Mouse (Mus musculus): ENCODE data around the gene Sparc.
A peak's percentile ranks its signal among the peaks of the same experiment; 100 is the strongest.

Sparc gene

GRCm38 (mm10) chr11:55422978-55423377, at the start of gene Sparc:
Gene Sparc (minus strand): TSS chr11:55423183.
- DNase-seq (ENCODE audit: low read depth) = no peak

- DNase-seq (ENCODE audit: low read depth) = no peak
Observed at GRCm38 (mm10) chr11:55471467-55471866, 48.5 kb upstream of the Sparc start.

GRCm38 (mm10) chr11:55470761-55471160, 47.8 kb upstream of the Sparc start:
- DNase-seq (ENCODE audit: low read depth) = no peak

DNA sequence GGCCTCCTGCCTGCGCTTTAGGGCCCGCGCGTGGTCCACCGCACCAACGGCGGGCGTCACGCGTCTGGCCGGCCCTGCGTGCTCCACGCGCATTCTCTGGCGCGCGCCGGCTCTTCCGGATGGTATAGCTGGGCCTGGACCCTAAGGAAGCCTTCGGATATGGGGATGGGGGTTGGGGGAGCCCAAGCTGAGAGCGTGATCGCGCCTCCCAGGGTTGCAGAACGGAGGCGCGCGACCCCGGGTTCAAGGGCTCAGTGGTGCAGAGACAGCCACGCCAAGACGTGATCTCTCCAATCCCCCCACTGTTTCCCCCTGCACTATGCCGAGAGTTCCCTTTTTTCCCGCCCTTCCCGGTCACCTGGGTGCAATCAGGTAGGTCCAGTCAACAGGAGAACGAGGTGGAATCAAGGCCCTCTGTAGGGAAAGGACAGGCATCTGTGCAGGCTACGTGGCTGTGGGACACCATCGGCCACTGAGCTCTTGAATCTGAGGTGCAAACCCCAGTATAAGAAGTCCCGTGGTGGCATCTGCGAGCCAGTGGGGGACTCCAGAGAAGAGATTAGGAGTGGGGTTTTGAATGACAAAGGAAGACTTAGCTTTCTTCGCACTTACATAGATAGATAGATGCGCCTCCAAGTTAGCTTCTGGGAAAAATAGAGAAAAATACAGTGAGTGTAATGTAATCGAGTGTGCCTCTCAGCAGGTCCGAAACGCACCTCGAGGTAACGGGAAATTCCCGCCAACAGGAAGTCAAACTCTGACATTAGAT, 47.1 kb upstream of the Sparc start:
- DNase-seq (ENCODE audit: low read depth) = peak; percentile 51

- peak; percentile 99 for DNase-seq (ENCODE audit: low read depth)
Observed at GRCm38 (mm10) chr11:55469048-55469843, 46.3 kb upstream of the Sparc start, which contains the start of gene G3bp1. Gene G3bp1 (plus strand): TSS chr11:55469685.

DNA sequence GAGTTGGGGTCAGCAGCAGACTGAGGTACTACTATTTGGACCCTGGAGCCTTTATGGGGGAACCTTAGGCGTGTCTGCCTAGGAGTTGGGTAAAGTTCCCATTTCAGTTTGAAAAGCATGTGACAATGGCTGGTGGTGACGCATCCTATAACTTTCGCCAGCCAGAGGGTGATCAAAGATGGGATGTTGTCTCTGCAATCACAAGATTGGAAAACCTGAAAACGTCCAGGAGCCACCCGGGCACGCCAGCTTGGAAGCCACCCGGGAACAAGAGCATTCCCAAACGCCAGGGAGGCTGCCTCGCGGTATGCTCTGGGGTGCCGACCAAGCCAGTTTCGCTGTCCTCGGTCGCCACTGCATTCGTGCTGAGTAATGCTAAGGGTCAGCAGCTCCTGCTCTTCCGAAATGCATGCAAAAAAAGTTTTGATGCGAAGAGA, 45.6 kb upstream of the Sparc start:
- no peak for DNase-seq (ENCODE audit: low read depth)

- DNase-seq (ENCODE audit: low read depth) = no peak
Observed at GRCm38 (mm10) chr11:55468012-55468411, 45.0 kb upstream of the Sparc start.

GRCm38 (mm10) chr11:55465177-55465576, 42.2 kb upstream of the Sparc start:
- DNase-seq (ENCODE audit: low read depth) = no peak

DNA sequence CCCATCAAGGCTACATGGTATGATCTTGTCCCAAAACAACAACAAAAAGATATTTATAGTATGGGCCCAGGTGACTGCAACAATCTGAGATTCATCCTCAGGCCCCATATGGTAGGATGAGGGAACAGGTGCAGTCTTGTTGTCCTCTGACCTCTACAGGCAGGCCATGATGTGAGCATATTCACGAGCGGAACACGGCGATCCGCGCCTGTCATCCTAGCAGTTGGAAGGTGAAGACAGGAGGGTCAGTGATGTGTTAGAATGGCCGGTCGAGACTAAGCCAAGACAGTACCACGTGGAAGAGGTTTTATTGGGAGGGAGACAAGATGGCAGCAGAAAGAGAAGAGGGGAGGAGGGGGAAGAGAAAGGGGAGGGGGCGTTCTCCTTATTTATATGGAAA, 41.7 kb upstream of the Sparc start:
- DNase-seq (ENCODE audit: low read depth) = no peak

GRCm38 (mm10) chr11:55462149-55462548, 39.2 kb upstream of the Sparc start:
- no peak for DNase-seq (ENCODE audit: low read depth)

GRCm38 (mm10) chr11:55461019-55461645, 38.1 kb upstream of the Sparc start, which contains the start of gene Atox1:
Gene Atox1 (minus strand): TSS chr11:55461239.
- DNase-seq (ENCODE audit: low read depth) = peak; percentile 92

DNA sequence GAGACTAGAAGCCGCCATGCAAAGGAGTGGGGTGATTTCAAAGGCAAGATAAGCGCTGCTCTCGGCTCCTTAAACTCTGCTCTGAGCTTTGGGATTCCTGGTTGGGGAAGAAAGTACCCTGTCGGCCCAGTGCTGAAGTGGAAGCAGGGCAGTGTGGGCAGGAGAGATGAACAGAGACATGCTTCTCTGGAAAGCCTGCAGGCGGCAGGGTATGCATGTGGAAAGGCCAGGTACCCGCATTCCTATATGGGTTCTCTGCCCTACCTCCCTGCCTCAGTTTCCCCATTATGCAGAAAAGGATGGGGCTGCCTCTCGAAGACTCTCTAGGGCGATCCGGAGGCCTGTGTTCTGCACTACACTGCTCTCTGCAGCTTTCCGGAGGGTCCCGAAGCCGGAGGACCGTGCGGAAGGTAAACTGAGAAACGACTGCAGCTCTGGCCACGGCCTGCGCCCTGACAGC, 37.6 kb upstream of the Sparc start:
- DNase-seq (ENCODE audit: low read depth) = no peak

- DNase-seq (ENCODE audit: low read depth) = no peak
Observed at GRCm38 (mm10) chr11:55459850-55460558, 37.0 kb upstream of the Sparc start.

DNA sequence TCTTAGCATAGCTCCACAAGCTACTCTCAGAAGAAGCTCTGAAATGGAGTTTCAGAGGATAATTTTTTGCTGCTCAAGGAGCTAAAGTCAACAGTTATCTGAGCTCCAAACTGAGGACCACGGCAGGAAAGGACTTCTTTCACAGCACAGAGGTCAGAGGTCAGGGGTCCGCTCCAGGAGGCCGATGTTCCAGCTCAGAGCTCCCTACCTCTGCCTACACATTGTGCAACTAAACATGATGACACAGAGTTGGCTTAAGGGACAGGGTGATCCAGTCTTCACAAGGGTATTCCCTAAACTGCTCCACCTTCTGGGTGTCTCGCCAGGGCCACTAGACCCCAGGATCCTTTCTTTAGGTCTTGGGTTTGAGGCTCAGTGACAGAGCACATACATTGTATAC, 35.5 kb upstream of the Sparc start:
- DNase-seq (ENCODE audit: low read depth) = no peak

- no peak for DNase-seq (ENCODE audit: low read depth)
Observed at GRCm38 (mm10) chr11:55455166-55455565, 32.2 kb upstream of the Sparc start.

- DNase-seq (ENCODE audit: low read depth) = no peak
Observed at GRCm38 (mm10) chr11:55453640-55454039, 30.7 kb upstream of the Sparc start.

DNA sequence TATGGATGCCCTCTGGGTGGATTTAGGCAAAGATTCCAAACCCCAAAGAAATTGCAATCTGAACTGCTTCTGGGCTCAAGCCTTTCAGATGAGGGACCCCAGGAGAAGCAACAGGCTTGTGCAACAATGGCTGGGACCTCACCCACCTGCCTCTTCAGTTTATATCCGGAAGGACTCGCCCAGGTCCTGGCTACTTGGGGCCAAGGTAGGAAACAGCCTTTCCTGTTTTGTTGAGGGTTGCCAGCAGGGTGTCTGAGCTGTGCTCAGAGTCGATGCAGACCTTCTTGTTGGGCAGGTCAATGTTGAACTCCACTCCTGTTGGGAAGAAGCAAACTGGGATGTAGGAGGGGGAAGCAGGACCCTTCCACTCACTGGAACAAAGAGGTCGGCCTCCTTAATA, 27.3 kb upstream of the Sparc start:
- no peak for DNase-seq (ENCODE audit: low read depth)

DNA sequence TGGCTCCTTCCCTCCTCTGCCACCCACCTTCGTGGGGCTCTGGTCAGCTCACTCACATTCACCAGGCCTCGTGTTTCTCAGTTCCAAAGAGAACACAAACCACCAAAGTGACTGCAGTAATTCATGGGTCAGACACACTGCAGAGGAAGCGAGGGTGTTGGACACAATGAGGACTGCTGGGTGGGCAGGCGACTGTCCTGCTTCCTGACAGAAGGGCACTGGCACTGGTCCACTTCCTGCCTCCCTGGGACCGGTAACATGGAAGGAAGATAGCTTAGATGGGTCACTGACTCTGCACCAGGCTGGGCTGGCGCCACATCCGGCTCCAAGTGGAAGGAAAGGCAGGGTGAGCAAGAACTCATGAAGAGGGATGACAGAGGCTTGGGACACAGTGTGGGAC, 26.5 kb upstream of the Sparc start:
- no peak for DNase-seq (ENCODE audit: low read depth)

DNA sequence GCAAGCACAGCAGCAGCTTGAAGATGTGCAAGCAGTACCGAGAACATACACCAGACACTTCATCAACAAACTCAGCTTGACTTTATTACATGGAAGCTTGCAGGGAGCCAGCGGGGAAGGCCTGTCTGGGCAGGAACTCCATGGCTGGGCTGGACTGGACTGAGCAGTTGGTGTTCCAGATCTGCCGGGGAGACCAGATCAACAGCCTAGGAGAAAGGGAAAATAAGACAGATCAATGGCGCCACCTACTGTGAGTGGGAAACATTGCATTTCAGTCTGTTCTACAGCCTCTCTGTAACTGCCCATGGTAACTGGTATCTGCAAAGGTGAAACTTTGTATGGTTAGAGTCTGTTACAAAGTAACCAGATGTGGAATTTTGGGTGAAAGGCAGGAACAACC, 23.6 kb upstream of the Sparc start:
- peak; percentile 73 for DNase-seq (ENCODE audit: low read depth)

DNA sequence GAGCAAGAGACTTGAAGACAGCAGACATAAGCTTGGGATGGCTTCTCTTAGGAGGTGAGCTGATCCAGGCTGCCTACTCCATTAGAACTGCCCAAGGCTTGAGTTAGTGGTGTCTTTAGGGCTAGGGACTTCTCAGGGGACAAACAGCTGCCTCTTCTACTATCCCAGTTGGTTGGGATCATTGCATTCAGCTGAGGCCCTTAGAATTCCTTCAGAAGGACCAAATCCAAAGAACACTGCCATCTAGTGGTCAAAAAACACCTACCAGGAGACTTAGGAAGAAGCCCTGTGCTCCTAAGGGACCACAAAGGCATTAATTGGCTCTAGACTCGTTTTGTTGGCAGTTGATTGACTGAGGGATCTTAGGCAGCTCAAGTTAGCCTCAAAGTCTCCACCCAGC, 21.8 kb upstream of the Sparc start:
- DNase-seq (ENCODE audit: low read depth) = peak; percentile 70

DNA sequence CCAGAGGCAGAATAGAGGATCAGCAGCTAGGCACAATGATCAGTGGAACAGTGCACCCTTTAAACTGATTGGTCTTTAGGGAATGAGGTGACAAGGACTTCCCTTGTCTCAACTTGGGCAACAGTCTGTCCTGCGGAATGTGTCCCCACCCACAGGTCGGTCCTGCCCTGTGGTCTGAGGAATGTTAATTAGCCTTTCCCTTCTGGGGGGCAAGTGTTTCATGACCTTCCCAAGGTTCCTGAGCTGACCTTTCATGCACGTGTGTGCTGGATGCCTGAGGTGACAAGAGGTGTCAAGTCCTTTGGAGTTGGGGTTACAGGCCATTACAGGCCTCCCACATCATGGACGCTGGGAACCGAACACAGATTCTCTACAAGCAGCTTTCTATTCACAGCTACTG, 16.7 kb upstream of the Sparc start:
- DNase-seq (ENCODE audit: low read depth) = no peak

DNA sequence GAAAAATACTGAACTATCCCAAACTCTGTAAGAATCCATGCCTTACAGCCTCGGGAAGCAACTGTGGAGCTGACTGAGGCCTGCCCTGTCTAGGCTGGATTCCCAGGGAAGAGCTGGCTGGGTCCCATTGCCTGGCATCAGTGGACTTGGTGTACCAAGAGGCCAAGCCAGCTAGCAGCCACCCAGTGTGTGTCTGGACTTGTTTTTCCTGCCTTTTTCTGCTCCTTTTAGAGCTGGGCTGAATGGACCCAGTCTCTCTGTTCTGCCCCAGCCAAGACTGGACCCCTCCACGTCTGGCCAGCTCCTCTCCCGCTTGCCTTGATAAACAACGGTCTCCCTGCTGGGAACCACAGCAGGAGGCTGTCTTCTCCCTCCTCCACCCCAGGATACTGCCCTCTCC, 15.0 kb upstream of the Sparc start:
- DNase-seq (ENCODE audit: low read depth) = no peak

Data from naive thymus-derived CD4-positive, alpha-beta T cell, adult 2 months (primary cell).